Mouse (Mus musculus) lung, postnatal 0 days (tissue): ENCODE data around the gene Olfr1192-ps1.

Source experiments
- CTCF ChIP-seq: IDR thresholded peaks from 2 replicates; pipeline ENCODE4 v1.5.1; 2016; ENCODE audit warnings: antibody characterized with exemption, mild to moderate bottlenecking
- EP300 ChIP-seq: IDR thresholded peaks from 2 replicates; pipeline ENCODE4 v1.6.1; 2016; ENCODE audit warnings: antibody characterized with exemption, mild to moderate bottlenecking, control low read depth

GRCm38 (mm10) chr2:88704497-88704896 lies 56.2 kb downstream of the Olfr1192-ps1 start, which contains the start of gene Olfr1196:
- TF ChIP-seq CTCF = no peak
- no peak for TF ChIP-seq EP300
